In the genomic region with DNA sequence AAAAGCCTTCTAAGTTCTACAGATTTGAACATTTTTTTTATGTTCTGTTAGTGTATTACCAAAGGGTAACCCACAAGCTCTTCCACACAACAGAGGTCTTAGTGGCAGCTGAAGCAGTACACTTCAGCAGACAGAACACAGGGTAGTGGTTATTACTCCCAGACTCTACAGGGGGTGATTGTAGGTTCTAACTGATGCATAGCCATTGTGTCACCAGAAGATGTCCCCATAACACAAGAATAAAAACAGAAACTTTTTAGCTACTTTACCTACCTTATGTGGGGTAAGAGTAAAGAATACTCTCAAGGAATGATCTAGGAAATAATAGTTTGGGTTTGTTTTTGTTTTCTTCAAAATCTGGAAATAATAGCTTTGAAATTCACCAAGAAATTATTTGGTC, we compare ENCODE assay signal across 1 mouse cellular context.
TF ChIP-seq lines count a peak whose summit lies in the region.

No protein-coding gene starts in this region.

TF ChIP-seq in MEL, 35 proteins besides CTCF, POLR2A, EP300 and RAD21 (continued from another document):
- TF ChIP-seq POLR2AphosphoS5 (IDR thresholded peaks at IDR 0.05; ENCODE audit: borderline replicate concordance, low read depth, low read length) (no peak), MYB (IDR thresholded peaks at IDR 0.05; ENCODE audit: low read depth, low read length) (no peak), TCF12 (IDR thresholded peaks at IDR 0.05; ENCODE audit: low read depth, low read length) (no peak), GATA1 (IDR thresholded peaks at IDR 0.05; ENCODE audit: low read depth, low read length) (no peak), NRF1 (IDR thresholded peaks at IDR 0.05; ENCODE audit: insufficient read depth, low read depth, low read length, poor library complexity, severe bottlenecking) (no peak), SMC3 (IDR thresholded peaks at IDR 0.05; ENCODE audit: low read depth, low read length) (no peak), UBTF (IDR thresholded peaks at IDR 0.05; ENCODE audit: borderline replicate concordance, insufficient read depth, low read depth, low read length) (no peak), E2F4 (IDR thresholded peaks at IDR 0.05; ENCODE audit: borderline replicate concordance, low read depth, low read length) (no peak)
